Mouse (Mus musculus) forebrain, postnatal 0 days (tissue): ENCODE data around the gene Rb1. TPM values are rescaled to one million over a fixed set of nuclear protein-coding genes. Genes with fewer than 3 reads are reported as not detected.

ENCODE experiments used
- ATAC-seq: fragments of 200-750 bp; cut with Nextera tagmentation; 2 replicates; pipeline ENCODE4 v1.8.0; 2017; ENCODE audit warnings: mild to moderate bottlenecking, moderate library complexity
- DNase-seq: peaks from one replicate; pipeline ENCODE4 v3.0.0-alpha.2; 2015
- H3K27ac ChIP-seq: fragments of 300-500 bp; sonication (generic); 2 replicates; pipeline ENCODE4 v1.5.1; 2014; ENCODE audit warnings: low read depth, mild to moderate bottlenecking, antibody characterized with exemption, low read length, moderate library complexity, mixed read lengths
- H3K27me3 ChIP-seq: fragments of 300-500 bp; sonication (generic); 2 replicates; pipeline ENCODE4 v1.6.1; 2014; ENCODE audit warnings: mild to moderate bottlenecking, low read length, mixed read lengths; ENCODE audit not compliant: insufficient read depth
- H3K36me3 ChIP-seq: fragments of 300-500 bp; sonication (generic); 2 replicates; pipeline ENCODE4 v1.6.1; 2014; ENCODE audit warnings: mild to moderate bottlenecking, moderate library complexity; ENCODE audit not compliant: insufficient read depth
- H3K4me1 ChIP-seq: fragments of 300-500 bp; sonication (generic); 2 replicates; pipeline ENCODE4 v1.6.1; 2014; ENCODE audit warnings: antibody characterized with exemption; ENCODE audit not compliant: insufficient read depth
- H3K4me2 ChIP-seq: fragments of 300-500 bp; sonication (generic); 2 replicates; pipeline ENCODE4 v1.6.1; 2014; ENCODE audit warnings: low read depth, mild to moderate bottlenecking, moderate library complexity
- H3K4me3 ChIP-seq: fragments of 300-500 bp; sonication (generic); 2 replicates; pipeline ENCODE4 v1.5.1; 2014; ENCODE audit warnings: low read depth, low read length, mixed read lengths
- H3K9ac ChIP-seq: fragments of 300-500 bp; sonication (generic); 2 replicates; pipeline ENCODE4 v1.6.1; 2014; ENCODE audit warnings: mild to moderate bottlenecking
- H3K9me3 ChIP-seq: fragments of 300-500 bp; sonication (generic); 2 replicates; pipeline ENCODE4 v1.6.1; 2016; ENCODE audit warnings: low read length
- CTCF ChIP-seq: sonication (generic); IDR thresholded peaks from 2 replicates; pipeline ENCODE4 v1.5.1; 2016; ENCODE audit warnings: antibody characterized with exemption, control low read depth, low read depth
- WGBS: fragments of 180-500 bp; shearing (Covaris S2); extraction: QIAGEN DNeasy Blood & Tissue Kit; methylation state at CpG from one replicate; pipeline ENCODE4 v1.1.7; 2014; 5-methylcytosine and 5-hydroxymethylcytosine counted together
- polyA plus RNA-seq: library from polyadenylated mRNA; unstranded; fragments of >200 nt; fragmentation: Nextera tagmentation; extraction: Ambion mirVana; gene quantifications from 2 replicates; pipeline ENCODE4 v1.2.1, GENCODE M21; 2015
- total RNA-seq: library from RNA; depleted of rRNA; stranded (reverse); fragments of >200 nt; gene quantifications from 2 replicates; pipeline ENCODE4 v1.2.3, GENCODE M21; 2014

The Rb1 gene
- total and polyA plus RNA-seq, 2 experiments from 2014 or later: 20.6 to 37.9 TPM

- no peak overlapping the region for H3K4me3 ChIP-seq
- peaks cover 4% of the 10 kb centered on the region; the same call in 1 of the 2 replicates for H3K36me3 ChIP-seq
- TF ChIP-seq CTCF: no peak
- ATAC-seq: no peak
- DNase-seq: no peak
- WGBS: 25% methylated on average over 1 of the region's 1 CpGs
- H3K27me3 ChIP-seq: no peaks in the 10 kb centered on the region
- H3K9ac ChIP-seq: no peak overlapping the region
- H3K9me3 ChIP-seq: no peaks in the 10 kb centered on the region
- no peaks in the 10 kb centered on the region for H3K4me1 ChIP-seq
- H3K4me2 ChIP-seq: no peak overlapping the region
- no peak overlapping the region for H3K27ac ChIP-seq
These were observed 24.4 kb upstream of the Rb1 start for GRCm38 (mm10) chr14:73350029-73350428.

GRCm38 (mm10) chr14:73349061-73349670 lies 23.5 kb upstream of the Rb1 start:
- H3K4me2 ChIP-seq: no peak overlapping the region
- no peaks in the 10 kb centered on the region for H3K9me3 ChIP-seq
- no peak overlapping the region for H3K4me3 ChIP-seq
- no peak for TF ChIP-seq CTCF
- H3K27ac ChIP-seq: no peak overlapping the region
- no peaks in the 10 kb centered on the region for H3K4me1 ChIP-seq
- 67% methylated on average over 7 of the region's 7 CpGs for WGBS
- H3K9ac ChIP-seq: no peak overlapping the region
- no peaks in the 10 kb centered on the region for H3K27me3 ChIP-seq
- no peaks in the 10 kb centered on the region for H3K36me3 ChIP-seq
- DNase-seq (no peak), ATAC-seq (no peak)

- Histone ChIP-seq H3K4me2 (no peak overlapping the region), H3K9ac (no peak overlapping the region), H3K27me3 (no peaks in the 10 kb centered on the region), H3K4me1 (no peaks in the 10 kb centered on the region), H3K27ac (no peak overlapping the region), H3K9me3 (no peaks in the 10 kb centered on the region), H3K4me3 (no peak overlapping the region), H3K36me3 (no peaks in the 10 kb centered on the region)
- ATAC-seq (no peak), DNase-seq (no peak)
- TF ChIP-seq CTCF: no peak
- WGBS: 93% methylated on average over 9 of the region's 9 CpGs
These were observed 21.7 kb upstream of the Rb1 start for GRCm38 (mm10) chr14:73347302-73347701.

GRCm38 (mm10) chr14:73345614-73346013 lies 20.0 kb upstream of the Rb1 start:
- Histone ChIP-seq H3K4me2 (no peak overlapping the region), H3K27me3 (no peaks in the 10 kb centered on the region), H3K9me3 (no peaks in the 10 kb centered on the region), H3K4me1 (no peaks in the 10 kb centered on the region), H3K4me3 (no peak overlapping the region), H3K27ac (no peak overlapping the region), H3K36me3 (no peaks in the 10 kb centered on the region), H3K9ac (no peak overlapping the region)
- no peak for TF ChIP-seq CTCF
- no peak for DNase-seq
- 91% methylated on average over 4 of the region's 4 CpGs for WGBS
- ATAC-seq: no peak

GRCm38 (mm10) chr14:73340051-73340755 lies 14.6 kb upstream of the Rb1 start:
- H3K4me1 ChIP-seq: no peaks in the 10 kb centered on the region
- no peak overlapping the region for H3K27ac ChIP-seq
- ATAC-seq (no peak), DNase-seq (no peak)
- H3K36me3 ChIP-seq: no peaks in the 10 kb centered on the region
- no peak overlapping the region for H3K9ac ChIP-seq
- 64% methylated on average over 6 of the region's 6 CpGs for WGBS
- H3K27me3 ChIP-seq: no peaks in the 10 kb centered on the region
- no peak overlapping the region for H3K4me3 ChIP-seq
- no peak for TF ChIP-seq CTCF
- H3K4me2 ChIP-seq: no peak overlapping the region
- H3K9me3 ChIP-seq: no peaks in the 10 kb centered on the region

GRCm38 (mm10) chr14:73339615-73340014 lies 14.0 kb upstream of the Rb1 start:
- no peaks in the 10 kb centered on the region for H3K27me3 ChIP-seq
- no peaks in the 10 kb centered on the region for H3K4me1 ChIP-seq
- no peak for ATAC-seq
- H3K9ac ChIP-seq: no peak overlapping the region
- H3K36me3 ChIP-seq: no peaks in the 10 kb centered on the region
- no peak overlapping the region for H3K27ac ChIP-seq
- H3K9me3 ChIP-seq: no peaks in the 10 kb centered on the region
- WGBS: 82% methylated on average over 3 of the region's 3 CpGs
- DNase-seq: no peak
- TF ChIP-seq CTCF: no peak
- H3K4me3 ChIP-seq: no peak overlapping the region
- no peak overlapping the region for H3K4me2 ChIP-seq

GRCm38 (mm10) chr14:73336316-73337080 lies 10.9 kb upstream of the Rb1 start:
- 83% methylated on average over 6 of the region's 6 CpGs for WGBS
- H3K4me3 ChIP-seq: no peak overlapping the region

More at GRCm38 (mm10) chr14:73336316-73337080, 10.9 kb upstream of the Rb1 start:
- Histone ChIP-seq H3K9me3 (no peaks in the 10 kb centered on the region), H3K27me3 (no peaks in the 10 kb centered on the region), H3K9ac (no peak overlapping the region), H3K4me1 (no peaks in the 10 kb centered on the region), H3K36me3 (no peaks in the 10 kb centered on the region), H3K27ac (no peak overlapping the region), H3K4me2 (no peak overlapping the region)
- TF ChIP-seq CTCF: no peak
- no peak for DNase-seq
- ATAC-seq: no peak
